Mouse (Mus musculus) hindbrain, embryonic 11.5 days (tissue): ENCODE measurements around the gene Tgfbr3. TPM values are rescaled to one million over a fixed set of nuclear protein-coding genes. Genes with fewer than 3 reads are reported as not detected.
"Not testable (repeated sequence)": the region's sequence is repeated elsewhere in the genome, so short reads cannot be mapped to it uniquely, and the experiment has no call there.

Experiments used
- ATAC-seq: fragments of 200-750 bp; cut with Nextera tagmentation; 2 replicates; pipeline ENCODE4 v1.8.0; 2017; ENCODE audit warnings: mild to moderate bottlenecking, moderate TSS enrichment, moderate library complexity; ENCODE audit not compliant: low FRiP score
- DNase-seq: peaks from one replicate; pipeline ENCODE4 v3.0.0-alpha.2; 2015; ENCODE audit warnings: low spot score
- H3K27ac ChIP-seq: fragments of 300-500 bp; sonication (generic); 2 replicates; pipeline ENCODE4 v1.5.1; 2014; ENCODE audit warnings: mild to moderate bottlenecking, low read depth, low read length
- H3K27me3 ChIP-seq: fragments of 300-500 bp; sonication (generic); 2 replicates; pipeline ENCODE4 v1.6.1; 2014; ENCODE audit warnings: mild to moderate bottlenecking, low read length, moderate library complexity, mixed read lengths; ENCODE audit not compliant: control insufficient read depth, insufficient read depth
- H3K36me3 ChIP-seq: fragments of 300-500 bp; sonication (generic); 2 replicates; pipeline ENCODE4 v1.6.1; 2014; ENCODE audit warnings: mild to moderate bottlenecking, low read length, moderate library complexity, mixed read lengths; ENCODE audit not compliant: control insufficient read depth, insufficient read depth
- H3K4me1 ChIP-seq: fragments of 300-500 bp; sonication (generic); replicated peaks from 2 replicates; pipeline ENCODE4 v1.6.1; 2014; ENCODE audit warnings: low read length, mixed read lengths; ENCODE audit not compliant: control insufficient read depth, insufficient read depth
- H3K4me2 ChIP-seq: fragments of 300-500 bp; sonication (generic); replicated peaks from 2 replicates; pipeline ENCODE4 v1.6.1; 2014; ENCODE audit warnings: mild to moderate bottlenecking, low read depth, low read length
- H3K4me3 ChIP-seq: fragments of 300-500 bp; sonication (generic); 2 replicates; pipeline ENCODE4 v1.5.1; 2014; ENCODE audit warnings: low read depth, low read length
- H3K9ac ChIP-seq: fragments of 300-500 bp; sonication (generic); 2 replicates; pipeline ENCODE4 v1.6.1; 2014; ENCODE audit warnings: low read depth, low read length
- H3K9me3 ChIP-seq: fragments of 300-500 bp; sonication (generic); 2 replicates; pipeline ENCODE4 v1.6.1; 2016; ENCODE audit warnings: low read length; ENCODE audit not compliant: control insufficient read depth
- WGBS: fragments of 180-500 bp; shearing (Covaris S2); extraction: QIAGEN DNeasy Blood & Tissue Kit; methylation state at CpG from one replicate; pipeline ENCODE4 v1.1.7; 2014; 5-methylcytosine and 5-hydroxymethylcytosine counted together
- polyA plus RNA-seq: library from polyadenylated mRNA; unstranded; fragments of >200 nt; fragmentation: Nextera tagmentation; extraction: Ambion mirVana; gene quantifications from 2 replicates; pipeline ENCODE4 v1.2.1, GENCODE M21; 2014

The Tgfbr3 gene
- polyA plus RNA-seq, 1 experiment from 2014 or later = 9.6 TPM

GRCm38 (mm10) chr5:107236975-107237374, 52.5 kb downstream of the Tgfbr3 start:
- Histone ChIP-seq H3K4me1 (no peaks in the 10 kb centered on the region), H3K27me3 (no peaks in the 10 kb centered on the region), H3K4me2 (no peak overlapping the region), H3K4me3 (no peak overlapping the region), H3K36me3 (no peaks in the 10 kb centered on the region), H3K9ac (no peak overlapping the region), H3K9me3 (no peaks in the 10 kb centered on the region), H3K27ac (no peak overlapping the region)
- 74% methylated on average over 6 of the region's 6 CpGs for WGBS
- DNase-seq = no peak
- ATAC-seq = no peak

- WGBS = 75% methylated on average over 5 of the region's 5 CpGs
- no peaks in the 10 kb centered on the region for H3K9me3 ChIP-seq
- H3K4me2 ChIP-seq = no peak overlapping the region
- no peak overlapping the region for H3K27ac ChIP-seq
- no peaks in the 10 kb centered on the region for H3K36me3 ChIP-seq
- no peak overlapping the region for H3K9ac ChIP-seq
- no peak overlapping the region for H3K4me3 ChIP-seq
- no peaks in the 10 kb centered on the region for H3K4me1 ChIP-seq
- no peaks in the 10 kb centered on the region for H3K27me3 ChIP-seq
- ATAC-seq (no peak), DNase-seq (no peak)
Observed at GRCm38 (mm10) chr5:107236039-107236438, 53.4 kb downstream of the Tgfbr3 start.

GRCm38 (mm10) chr5:107233366-107234354, 55.8 kb downstream of the Tgfbr3 start:
- no peak for ATAC-seq
- WGBS = 77% methylated on average over 14 of the region's 14 CpGs
- H3K27me3 ChIP-seq = no peaks in the 10 kb centered on the region
- H3K4me1 ChIP-seq = no peaks in the 10 kb centered on the region
- no peak overlapping the region for H3K27ac ChIP-seq
- H3K9me3 ChIP-seq = no peaks in the 10 kb centered on the region
- no peak for DNase-seq
- no peak overlapping the region for H3K4me2 ChIP-seq
- H3K9ac ChIP-seq = no peak overlapping the region
- H3K4me3 ChIP-seq = no peak overlapping the region
- no peaks in the 10 kb centered on the region for H3K36me3 ChIP-seq

DNA sequence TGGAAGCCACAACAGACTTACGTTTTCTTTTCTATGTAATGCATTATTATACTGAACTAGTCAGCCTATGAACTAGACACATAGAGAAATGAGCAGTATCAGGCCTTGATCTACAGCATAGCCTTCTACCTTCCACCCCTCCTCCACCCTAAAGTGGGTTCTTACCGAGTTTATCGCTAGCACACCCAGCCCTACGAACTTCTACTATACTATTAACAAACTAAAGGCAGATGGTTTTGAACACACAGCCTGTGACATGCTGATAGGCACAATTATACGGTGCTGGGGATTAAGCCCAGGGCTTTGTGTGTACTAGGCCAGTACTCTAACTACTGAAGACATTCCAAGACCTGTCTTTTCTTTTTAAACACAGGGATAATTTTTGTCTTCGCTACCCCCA, 59.2 kb downstream of the Tgfbr3 start:
- H3K4me2 ChIP-seq = no peak overlapping the region
- H3K27me3 ChIP-seq = no peaks in the 10 kb centered on the region
- no peaks in the 10 kb centered on the region for H3K36me3 ChIP-seq
- H3K4me1 ChIP-seq = no peaks in the 10 kb centered on the region
- no peak for ATAC-seq
- no peak overlapping the region for H3K9ac ChIP-seq
- DNase-seq = no peak
- no peaks in the 10 kb centered on the region for H3K9me3 ChIP-seq
- H3K27ac ChIP-seq = no peak overlapping the region
- 84% methylated on average over 6 of the region's 6 CpGs for WGBS
- H3K4me3 ChIP-seq = no peak overlapping the region

- Histone ChIP-seq H3K27me3 (no peaks in the 10 kb centered on the region), H3K9me3 (no peaks in the 10 kb centered on the region), H3K4me1 (no peaks in the 10 kb centered on the region), H3K4me3 (no peak overlapping the region), H3K4me2 (no peak overlapping the region), H3K27ac (no peak overlapping the region), H3K36me3 (no peaks in the 10 kb centered on the region), H3K9ac (no peak overlapping the region)
- WGBS = 87% methylated on average over 9 of the region's 9 CpGs
- DNase-seq (no peak), ATAC-seq (no peak)
Observed at GRCm38 (mm10) chr5:107229037-107229436, 60.4 kb downstream of the Tgfbr3 start.

GRCm38 (mm10) chr5:107227580-107227979, 61.8 kb downstream of the Tgfbr3 start:
- Histone ChIP-seq H3K9me3 (no peaks in the 10 kb centered on the region), H3K4me2 (no peak overlapping the region), H3K36me3 (no peaks in the 10 kb centered on the region), H3K4me1 (no peaks in the 10 kb centered on the region), H3K27ac (no peak overlapping the region), H3K9ac (no peak overlapping the region), H3K4me3 (no peak overlapping the region), H3K27me3 (no peaks in the 10 kb centered on the region)
- no peak for ATAC-seq
- no peak for DNase-seq

DNA sequence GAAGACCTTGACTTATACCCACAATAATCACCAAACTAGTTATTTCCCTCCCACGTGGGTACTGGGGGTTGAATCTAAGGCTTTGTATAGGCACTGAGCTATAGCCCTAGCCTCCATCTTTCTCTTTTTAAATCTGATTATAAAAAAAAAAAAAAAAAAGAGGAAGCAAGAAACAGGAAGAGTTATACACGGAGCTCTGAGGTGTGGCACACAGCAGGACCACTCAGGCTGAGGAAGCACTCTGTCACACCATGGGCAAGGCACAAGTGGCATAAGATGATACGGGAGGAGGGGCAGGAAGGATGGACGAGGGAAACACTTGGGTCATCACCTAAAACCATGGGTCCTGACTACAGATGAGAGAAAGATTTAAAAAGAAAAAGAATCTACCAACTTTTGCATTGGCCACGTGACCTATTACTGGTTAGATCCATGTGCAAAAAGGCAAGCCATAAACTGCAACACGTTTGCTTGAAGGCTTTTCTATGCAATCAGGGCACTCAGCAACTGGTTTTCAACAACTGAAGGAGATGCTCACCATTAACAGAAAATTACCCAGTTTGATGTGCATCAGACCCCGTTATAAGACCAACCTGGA, 64.5 kb downstream of the Tgfbr3 start:
- H3K27ac ChIP-seq = no peak overlapping the region
- no peak overlapping the region for H3K4me2 ChIP-seq
- no peaks in the 10 kb centered on the region for H3K4me1 ChIP-seq
- 80% methylated on average over 7 of the region's 7 CpGs for WGBS
- DNase-seq = no peak
- H3K4me3 ChIP-seq = no peak overlapping the region
- no peaks in the 10 kb centered on the region for H3K27me3 ChIP-seq
- H3K9ac ChIP-seq = no peak overlapping the region
- no peaks in the 10 kb centered on the region for H3K9me3 ChIP-seq
- no peak for ATAC-seq
- H3K36me3 ChIP-seq = no peaks in the 10 kb centered on the region

DNA sequence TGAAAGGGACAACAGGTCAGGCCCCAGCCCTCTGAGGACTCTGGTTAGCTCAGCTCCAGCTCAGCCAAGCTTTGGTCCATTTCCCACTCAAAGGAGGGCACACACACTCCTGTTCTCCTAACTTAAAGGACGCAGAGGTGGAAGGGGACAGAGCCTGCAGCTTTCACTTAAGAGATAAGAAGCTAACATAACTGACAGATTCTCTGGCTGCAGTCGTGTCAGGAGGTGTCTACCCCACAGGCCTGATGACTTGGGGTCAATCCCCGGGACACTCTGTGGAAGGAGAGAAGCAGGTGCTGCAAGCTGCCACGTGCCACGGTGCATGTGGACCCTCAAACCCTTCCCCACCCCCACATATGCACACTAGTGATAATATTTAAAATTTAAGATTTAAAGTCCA, 65.3 kb downstream of the Tgfbr3 start:
- Histone ChIP-seq H3K36me3 (no peaks in the 10 kb centered on the region), H3K4me1 (no peaks in the 10 kb centered on the region), H3K4me2 (no peak overlapping the region), H3K9me3 (no peaks in the 10 kb centered on the region), H3K27me3 (no peaks in the 10 kb centered on the region), H3K9ac (no peak overlapping the region), H3K27ac (no peak overlapping the region), H3K4me3 (no peak overlapping the region)
- no peak for DNase-seq
- ATAC-seq = no peak
- WGBS = 76% methylated on average over 5 of the region's 5 CpGs

DNA sequence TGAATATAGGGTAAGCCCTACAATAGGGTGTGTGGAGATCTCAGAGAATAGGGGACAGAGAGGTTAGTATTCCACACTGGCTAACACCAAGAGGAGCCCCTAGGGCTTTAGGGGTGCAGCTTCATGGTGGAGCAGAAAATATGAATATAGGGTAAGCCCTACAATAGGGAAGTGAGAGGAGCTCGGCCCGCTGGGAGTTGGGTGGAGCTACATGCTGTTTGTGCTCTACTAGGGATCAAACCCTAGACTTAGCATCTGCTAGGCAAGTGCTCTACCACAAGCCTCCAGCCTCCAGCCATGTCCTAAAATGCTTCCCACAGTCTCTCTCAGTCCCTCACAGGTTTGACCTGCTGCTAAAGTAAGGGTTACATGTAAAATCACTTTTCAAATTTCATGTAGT, 65.9 kb downstream of the Tgfbr3 start:
- H3K9ac ChIP-seq, H3K36me3 ChIP-seq, H3K27ac ChIP-seq, H3K4me3 ChIP-seq, H3K4me2 ChIP-seq, H3K9me3 ChIP-seq, H3K4me1 ChIP-seq, H3K27me3 ChIP-seq, DNase-seq, ATAC-seq: not testable (repeated sequence)
- 85% methylated on average over 2 of the region's 2 CpGs for WGBS
